Mouse (Mus musculus) megakaryocyte progenitor cell, adult 5-6 weeks (primary cell): ENCODE data around the gene Arl4c. TPM values are rescaled to one million over a fixed set of nuclear protein-coding genes. Genes with fewer than 3 reads are reported as not detected.

Source experiments
- ATAC-seq: replicated peaks from 2 replicates; pipeline ENCODE4 v1.8.0; 2016; ENCODE audit warnings: mild to moderate bottlenecking, moderate TSS enrichment, inconsistent platforms; ENCODE audit not compliant: poor library complexity
- total RNA-seq, 2 experiments: library from RNA; stranded (forward) in 1 of 2; stranded (reverse) in 1 of 2; fragments of 157-497, 149-512 nt in 1 of 2; fragments of 200-1000 nt in 1 of 2; gene quantifications; 2 replicates each; pipeline versions ENCODE4 v1.2.3 to v1.2.4; 2015 to 2017

Gene Arl4c
- 3.3 and 5.5 TPM in 2 replicates for total RNA-seq (2015)
- total RNA-seq (2017): 4.5 and 5.0 TPM in 2 replicates

- ATAC-seq: peak; percentile 58
These were observed at the start of gene Arl4c for GRCm38 (mm10) chr1:88701870-88702661. Gene Arl4c, minus strand, starts transcription at chr1:88702221.

- ATAC-seq: no peak
These were observed 49.3 kb upstream of the Arl4c start for GRCm38 (mm10) chr1:88751332-88751731.

- no peak for ATAC-seq
These were observed 48.6 kb upstream of the Arl4c start for GRCm38 (mm10) chr1:88750576-88750975.

- ATAC-seq: no peak
These were observed 48.1 kb upstream of the Arl4c start for GRCm38 (mm10) chr1:88750126-88750525.

- ATAC-seq: no peak
These were observed 47.1 kb upstream of the Arl4c start for GRCm38 (mm10) chr1:88749106-88749505.

- ATAC-seq: peak; percentile 96
These were observed 43.2 kb upstream of the Arl4c start for GRCm38 (mm10) chr1:88745256-88745655.

GRCm38 (mm10) chr1:88744261-88744660 is 42.2 kb upstream of the Arl4c start:
- ATAC-seq: no peak

GRCm38 (mm10) chr1:88742372-88742771 is 40.4 kb upstream of the Arl4c start:
- no peak for ATAC-seq

GRCm38 (mm10) chr1:88739546-88739945 is 37.5 kb upstream of the Arl4c start:
- no peak for ATAC-seq

- no peak for ATAC-seq
These were observed 36.9 kb upstream of the Arl4c start for GRCm38 (mm10) chr1:88738931-88739330.

GRCm38 (mm10) chr1:88729496-88729895 is 27.5 kb upstream of the Arl4c start:
- no peak for ATAC-seq

GRCm38 (mm10) chr1:88727369-88727768 is 25.3 kb upstream of the Arl4c start:
- no peak for ATAC-seq

GRCm38 (mm10) chr1:88725716-88726115 is 23.7 kb upstream of the Arl4c start:
- ATAC-seq: no peak

GRCm38 (mm10) chr1:88720626-88721229 is 18.7 kb upstream of the Arl4c start:
- no peak for ATAC-seq

GRCm38 (mm10) chr1:88718563-88718962 is 16.5 kb upstream of the Arl4c start:
- no peak for ATAC-seq

GRCm38 (mm10) chr1:88717736-88718135 is 15.7 kb upstream of the Arl4c start:
- ATAC-seq: no peak

GRCm38 (mm10) chr1:88712011-88712410 is 10.0 kb upstream of the Arl4c start:
- no peak for ATAC-seq

- ATAC-seq: no peak
These were observed 6.8 kb upstream of the Arl4c start for GRCm38 (mm10) chr1:88708646-88709305.

GRCm38 (mm10) chr1:88708191-88708590 is 6.2 kb upstream of the Arl4c start:
- no peak for ATAC-seq

- no peak for ATAC-seq
These were observed 5.5 kb upstream of the Arl4c start for GRCm38 (mm10) chr1:88707536-88707935.

GRCm38 (mm10) chr1:88705799-88706198 is 3.8 kb upstream of the Arl4c start:
- peak; percentile 81 for ATAC-seq

GRCm38 (mm10) chr1:88705050-88705449 is 3.0 kb upstream of the Arl4c start:
- ATAC-seq: peak; percentile 30
